Mouse (Mus musculus) CH12.LX (cell line): Measurements from ENCODE around the gene Calhm1. TPM values are rescaled to one million over a fixed set of nuclear protein-coding genes. Genes with fewer than 3 reads are reported as not detected.

Experiments
- DNase-seq: peaks from one replicate; pipeline ENCODE4 v3.0.0-alpha.2; 2013; ENCODE audit errors: extremely low read depth
- H3K27ac ChIP-seq: 2 replicates; pipeline ENCODE4 v1.5.1; 2012; ENCODE audit warnings: low read depth, mild to moderate bottlenecking, control low read depth, moderate library complexity; ENCODE audit not compliant: insufficient read depth
- H3K27me3 ChIP-seq: replicated peaks from 2 replicates; pipeline ENCODE3; 2012; ENCODE audit warnings: inconsistent platforms
- H3K36me3 ChIP-seq, 2 experiments: replicated peaks in 1 of 2; 2 replicates each; pipeline versions ENCODE3 to v1.6.1; 2012; ENCODE audit warnings: inconsistent platforms in 1 of 2, low read length in 1 of 2, mild to moderate bottlenecking in 1 of 2, mixed read lengths in 1 of 2, moderate library complexity in 1 of 2; ENCODE audit not compliant: control insufficient read depth in 1 of 2, insufficient read depth in 1 of 2
- H3K4me1 ChIP-seq, 2 experiments: 2 replicates each; pipeline ENCODE4 v1.6.1; 2012; ENCODE audit warnings: inconsistent platforms in 1 of 2, moderate library complexity in 1 of 2; ENCODE audit not compliant: insufficient read depth in 2 of 2, control insufficient read depth in 1 of 2
- H3K4me2 ChIP-seq: 2 replicates; pipeline ENCODE4 v1.6.1; 2012; ENCODE audit warnings: low read depth, mild to moderate bottlenecking, control low read depth; ENCODE audit not compliant: poor library complexity, insufficient read depth, severe bottlenecking
- H3K4me3 ChIP-seq, 3 experiments: fragments of 150-350 bp in 1 of 3; sonication (generic) in 1 of 3; replicated peaks in 1 of 3; 2 replicates each; pipeline versions ENCODE3 to v1.5.1; 2011 to 2012; ENCODE audit warnings: low read depth in 2 of 3, low read length in 2 of 3, mild to moderate bottlenecking in 2 of 3, moderate library complexity in 2 of 3, control low read depth in 1 of 3, improper control_type of control experiment in 1 of 3, inconsistent platforms in 1 of 3, mixed read lengths in 1 of 3; ENCODE audit not compliant: poor library complexity in 1 of 3
- H3K79me2 ChIP-seq: replicated peaks from 2 replicates; pipeline ENCODE4 v1.6.1; 2012; ENCODE audit warnings: mild to moderate bottlenecking, moderate library complexity; ENCODE audit not compliant: control insufficient read depth, poor library complexity, insufficient read depth, severe bottlenecking; ENCODE audit errors: extremely low read depth
- H3K9ac ChIP-seq: 2 replicates; pipeline ENCODE4 v1.6.1; 2012; ENCODE audit warnings: low read depth, mild to moderate bottlenecking, control low read depth, moderate library complexity; ENCODE audit not compliant: insufficient read depth
- H3K9me3 ChIP-seq: replicated peaks from 2 replicates; pipeline ENCODE3; 2012; ENCODE audit warnings: low read length, inconsistent platforms, mixed read lengths
- CHD2 ChIP-seq: IDR thresholded peaks from 2 replicates; pipeline ENCODE4 v1.6.1; 2011; ENCODE audit warnings: low read length, improper control_type of control experiment
- CTCF ChIP-seq, 2 experiments: IDR thresholded peaks in 1 of 2; conservative IDR thresholded peaks in 1 of 2; 2 replicates each; pipeline ENCODE4 v1.5.1; 2011 to 2012; ENCODE audit warnings: low read depth in 2 of 2, low read length in 2 of 2, improper control_type of control experiment in 1 of 2, inconsistent platforms in 1 of 2, mild to moderate bottlenecking in 1 of 2, moderate library complexity in 1 of 2
- ELF1 ChIP-seq: IDR thresholded peaks from 2 replicates; pipeline ENCODE4 v1.6.1; 2014; ENCODE audit warnings: low read depth, mild to moderate bottlenecking, inconsistent platforms, low read length, improper control_type of control experiment
- ETS1 ChIP-seq: conservative IDR thresholded peaks from 2 replicates; pipeline ENCODE4 v1.6.1; 2012; ENCODE audit warnings: low read depth, mild to moderate bottlenecking, inconsistent platforms, low read length, improper control_type of control experiment, moderate library complexity
- GABPA ChIP-seq: IDR thresholded peaks from 2 replicates; pipeline ENCODE4 v1.6.1; 2012; ENCODE audit warnings: low read depth, low read length, improper control_type of control experiment, inconsistent platforms; ENCODE audit not compliant: insufficient replicate concordance
- JUN ChIP-seq: IDR thresholded peaks from 2 replicates; pipeline ENCODE4 v1.6.1; 2011; ENCODE audit warnings: low read depth, mild to moderate bottlenecking, low read length, improper control_type of control experiment, moderate library complexity; ENCODE audit not compliant: insufficient read depth
- JUND ChIP-seq: conservative IDR thresholded peaks from 2 replicates; pipeline ENCODE4 v1.6.1; 2011; ENCODE audit warnings: low read depth, low read length, improper control_type of control experiment
- KAT2A ChIP-seq: IDR thresholded peaks from 2 replicates; pipeline ENCODE4 v1.6.1; 2012; ENCODE audit warnings: low read length, improper control_type of control experiment, inconsistent platforms; ENCODE audit not compliant: insufficient replicate concordance
- MAFK ChIP-seq: IDR thresholded peaks from 2 replicates; pipeline ENCODE4 v1.6.1; 2011; ENCODE audit warnings: low read length, improper control_type of control experiment; ENCODE audit not compliant: insufficient replicate concordance
- MAX ChIP-seq: IDR thresholded peaks from 2 replicates; pipeline ENCODE4 v1.6.1; 2011; ENCODE audit warnings: low read length, improper control_type of control experiment
- MAZ ChIP-seq: IDR thresholded peaks from 2 replicates; pipeline ENCODE4 v1.6.1; 2012; ENCODE audit warnings: low read depth, mild to moderate bottlenecking, inconsistent platforms, low read length, improper control_type of control experiment, moderate library complexity
- MEF2A ChIP-seq: IDR thresholded peaks from 2 replicates; pipeline ENCODE4 v1.6.1; 2014; ENCODE audit warnings: low read depth, mild to moderate bottlenecking, inconsistent platforms, low read length, improper control_type of control experiment, borderline replicate concordance
- NRF1 ChIP-seq: IDR thresholded peaks from 2 replicates; pipeline ENCODE4 v1.6.1; 2014; ENCODE audit warnings: low read depth, mild to moderate bottlenecking, inconsistent platforms, low read length, improper control_type of control experiment, moderate library complexity
- POLR2A ChIP-seq: IDR thresholded peaks from 2 replicates; pipeline ENCODE4 v1.6.1; 2011; ENCODE audit warnings: low read depth, mild to moderate bottlenecking, improper control_type of control experiment, low read length
- POLR2AphosphoS2 ChIP-seq: IDR thresholded peaks from 2 replicates; pipeline ENCODE4 v1.6.1; 2011; ENCODE audit warnings: low read depth, low read length, improper control_type of control experiment
- RAD21 ChIP-seq: IDR thresholded peaks from 2 replicates; pipeline ENCODE4 v1.6.1; 2011; ENCODE audit warnings: low read depth, mild to moderate bottlenecking, low read length, improper control_type of control experiment, moderate library complexity
- SIN3A ChIP-seq: IDR thresholded peaks from 2 replicates; pipeline ENCODE4 v1.6.1; 2012; ENCODE audit warnings: low read length, improper control_type of control experiment, inconsistent platforms
- UBTF ChIP-seq: IDR thresholded peaks from 2 replicates; pipeline ENCODE4 v1.6.1; 2012; ENCODE audit warnings: low read depth, mild to moderate bottlenecking, inconsistent platforms, low read length, improper control_type of control experiment, moderate library complexity
- USF2 ChIP-seq: conservative IDR thresholded peaks from 2 replicates; pipeline ENCODE4 v1.6.1; 2011; ENCODE audit warnings: low read depth, low read length, improper control_type of control experiment
- ZC3H11A ChIP-seq: IDR thresholded peaks from 2 replicates; pipeline ENCODE4 v1.6.1; 2012; ENCODE audit warnings: low read depth, mild to moderate bottlenecking, inconsistent platforms, low read length, improper control_type of control experiment
- ZKSCAN1 ChIP-seq: IDR thresholded peaks from 2 replicates; pipeline ENCODE4 v1.6.1; 2012; ENCODE audit warnings: low read depth, inconsistent platforms, low read length, improper control_type of control experiment, borderline replicate concordance
- dilution Hi-C: fragments of 300-500 bp; cut with MboI; formaldehyde crosslinking; loops from 2 replicates; pipeline ENCODE4 v1.14.3; 2020; ENCODE audit warnings: low sequenced_read_pairs; ENCODE audit not compliant: extremely low pct_unique_long_range_greater_than_20kb, extremely low pct_ligation_motif_present
- in situ Hi-C: fragments of 300-500 bp; cut with MboI; formaldehyde crosslinking; loops from 3 replicates; pipeline ENCODE4 v1.14.3; 2019; ENCODE audit warnings: low sequenced_read_pairs, low pct_ligation_motif_present, low pct_unique_long_range_greater_than_20kb, mixed read lengths
- polyA plus RNA-seq: library from polyadenylated mRNA; unstranded; fragments of >175 nt; gene quantifications from 2 replicates; pipeline ENCODE4 v1.2.1, GENCODE M21; 2012; ENCODE audit warnings: low read depth; ENCODE audit not compliant: insufficient read length
- total RNA-seq, 2 experiments: library from RNA; depleted of rRNA; stranded (reverse); fragments of 300-350 nt in 1 of 2; fragments of >200 nt in 1 of 2; gene quantifications; 2 replicates each; pipeline ENCODE4 v1.2.3; 2012 to 2014

Gene Calhm1
- total and polyA plus RNA-seq, 3 experiments = not detected

GRCm38 (mm10) chr19:47151332-47152061, 7.4 kb upstream of the Calhm1 start:
- dilution Hi-C loops (no loop called here), in situ Hi-C loops (no loop called here)
- no peak for DNase-seq
- no peaks in the 10 kb centered on the region for H3K27me3 ChIP-seq
- H3K9ac ChIP-seq = no peak overlapping the region
- no peak overlapping the region for H3K4me2 ChIP-seq
- no peak overlapping the region for H3K27ac ChIP-seq
- H3K4me3 ChIP-seq = no peak overlapping the region
- TF ChIP-seq MAX = no peak
- TF ChIP-seq JUND = no peak
- TF ChIP-seq ELF1 = no peak
- TF ChIP-seq MAZ = no peak
- TF ChIP-seq NRF1 = no peak
- no peak for TF ChIP-seq MAFK
- no peak for TF ChIP-seq ZC3H11A
- TF ChIP-seq MEF2A = no peak
- no peak for TF ChIP-seq USF2
- TF ChIP-seq KAT2A = no peak
- no peak for TF ChIP-seq UBTF
- peaks cover 12 to 30% of the 10 kb centered on the region in 2 experiments for H3K4me1 ChIP-seq
- no peaks in the 10 kb centered on the region for H3K36me3 ChIP-seq
- H3K9me3 ChIP-seq = no peaks in the 10 kb centered on the region
- H3K79me2 ChIP-seq = no peaks in the 10 kb centered on the region

- Histone ChIP-seq H3K9me3 (no peaks in the 10 kb centered on the region), H3K79me2 (no peaks in the 10 kb centered on the region), H3K27ac (no peak overlapping the region), H3K4me1 (peaks cover 21 to 45% of the 10 kb centered on the region in 2 experiments), H3K4me2 (no peak overlapping the region), H3K9ac (no peak overlapping the region), H3K4me3 (no peak overlapping the region), H3K36me3 (no peaks in the 10 kb centered on the region), H3K27me3 (no peaks in the 10 kb centered on the region)
- in situ Hi-C loops (no loop called here), dilution Hi-C loops (no loop called here)
- TF ChIP-seq CHD2 (no peak), ETS1 (no peak), GABPA (no peak), ZKSCAN1 (no peak), ZC3H11A (no peak), RAD21 (no peak), MAZ (no peak), CTCF (conservative IDR thresholded peaks at IDR 0.05 in 1 of 2, IDR thresholded peaks at IDR 0.05 in 1 of 2; ENCODE audit: low read depth in 2 of 2, low read length in 2 of 2) (no peak), KAT2A (no peak), POLR2A (no peak), POLR2AphosphoS2 (no peak), JUN (no peak), SIN3A (no peak)
- no peak for DNase-seq
Measured at GRCm38 (mm10) chr19:47149854-47150253, 5.8 kb upstream of the Calhm1 start.
